Mouse (Mus musculus) G1E (cell line): ENCODE results near the gene Tnrc18.

Experiments
- CTCF ChIP-seq: IDR thresholded peaks from 2 replicates; pipeline ENCODE4 v1.5.1; 2012; ENCODE audit warnings: low read depth, low read length, inconsistent platforms, mixed read lengths
- GATA2 ChIP-seq: IDR thresholded peaks from 2 replicates; pipeline ENCODE4 v1.6.1; 2012; ENCODE audit warnings: low read depth, low read length, inconsistent platforms, borderline replicate concordance

- TF ChIP-seq CTCF (no peak), GATA2 (no peak)
Observed at GRCm38 (mm10) chr5:142719897-142720296, 97.6 kb downstream of the Tnrc18 start.
